Mouse (Mus musculus) intestine, embryonic 16.5 days (tissue): ENCODE results near the gene Ass1. TPM values are rescaled to one million over a fixed set of nuclear protein-coding genes. Genes with fewer than 3 reads are reported as not detected.

Experiments used
- ATAC-seq: fragments of 200-750 bp; cut with Nextera tagmentation; 2 replicates; pipeline ENCODE4 v1.8.0; 2017; ENCODE audit warnings: moderate TSS enrichment, moderate library complexity
- H3K27ac ChIP-seq: fragments of 300-500 bp; sonication (generic); 2 replicates; pipeline ENCODE4 v1.5.1; 2014; ENCODE audit warnings: mild to moderate bottlenecking, low read length
- H3K27me3 ChIP-seq: fragments of 300-500 bp; sonication (generic); replicated peaks from 2 replicates; pipeline ENCODE4 v1.6.1; 2014; ENCODE audit warnings: low read length, control low read depth, mixed read lengths; ENCODE audit not compliant: control insufficient read depth, insufficient read depth
- H3K36me3 ChIP-seq: fragments of 300-500 bp; sonication (generic); 2 replicates; pipeline ENCODE4 v1.6.1; 2014; ENCODE audit warnings: low read length, control low read depth; ENCODE audit not compliant: control insufficient read depth, insufficient read depth
- H3K4me1 ChIP-seq: fragments of 300-500 bp; sonication (generic); 2 replicates; pipeline ENCODE4 v1.6.1; 2014; ENCODE audit warnings: low read length, control low read depth, mixed read lengths; ENCODE audit not compliant: control insufficient read depth, insufficient read depth
- H3K4me2 ChIP-seq: fragments of 300-500 bp; sonication (generic); 2 replicates; pipeline ENCODE4 v1.6.1; 2014; ENCODE audit warnings: low read depth, low read length, control low read depth
- H3K4me3 ChIP-seq: fragments of 300-500 bp; sonication (generic); 2 replicates; pipeline ENCODE4 v1.5.1; 2014; ENCODE audit warnings: mild to moderate bottlenecking, low read length
- H3K9ac ChIP-seq: fragments of 300-500 bp; sonication (generic); 2 replicates; pipeline ENCODE4 v1.6.1; 2014; ENCODE audit warnings: low read depth, low read length
- H3K9me3 ChIP-seq: fragments of 300-500 bp; sonication (generic); 2 replicates; pipeline ENCODE4 v1.6.1; 2016; ENCODE audit warnings: low read length, control low read depth; ENCODE audit not compliant: control insufficient read depth
- WGBS: fragments of 180-500 bp; shearing (Covaris S2); extraction: QIAGEN DNeasy Blood & Tissue Kit; methylation state at CpG from one replicate; pipeline ENCODE4 v1.1.7; 2014; 5-methylcytosine and 5-hydroxymethylcytosine counted together
- polyA plus RNA-seq: library from polyadenylated mRNA; unstranded; fragments of >200 nt; fragmentation: Nextera tagmentation; extraction: Ambion mirVana; gene quantifications from 2 replicates; pipeline ENCODE4 v1.2.1, GENCODE M21; 2015

The Ass1 gene
- polyA plus RNA-seq, 1 experiment from 2014 or later: 374 TPM

- WGBS: 77% methylated on average over 4 of the region's 4 CpGs
These were observed 24.0 kb upstream of the Ass1 start for GRCm38 (mm10) chr2:31446036-31446435.

GRCm38 (mm10) chr2:31446456-31446855, 23.6 kb upstream of the Ass1 start:
- Histone ChIP-seq H3K4me2 (no peak overlapping the region), H3K9ac (no peak overlapping the region), H3K4me1 (peaks cover 17% of the 10 kb centered on the region), H3K27ac (no peak overlapping the region), H3K27me3 (no peaks in the 10 kb centered on the region), H3K9me3 (no peaks in the 10 kb centered on the region), H3K4me3 (no peak overlapping the region), H3K36me3 (no peaks in the 10 kb centered on the region)
- 56% methylated on average over 4 of the region's 4 CpGs for WGBS
- no peak for ATAC-seq

More at GRCm38 (mm10) chr2:31446036-31446435, 24.0 kb upstream of the Ass1 start:
- peaks cover 17% of the 10 kb centered on the region for H3K4me1 ChIP-seq
- no peak overlapping the region for H3K27ac ChIP-seq
- no peaks in the 10 kb centered on the region for H3K27me3 ChIP-seq
- H3K36me3 ChIP-seq: no peaks in the 10 kb centered on the region
- ATAC-seq: no peak
- no peak overlapping the region for H3K4me3 ChIP-seq
- H3K9me3 ChIP-seq: no peaks in the 10 kb centered on the region
- H3K4me2 ChIP-seq: no peak overlapping the region
- H3K9ac ChIP-seq: no peak overlapping the region

GRCm38 (mm10) chr2:31447536-31447935, 22.5 kb upstream of the Ass1 start:
- Histone ChIP-seq H3K9me3 (no peaks in the 10 kb centered on the region), H3K4me2 (no peak overlapping the region), H3K9ac (no peak overlapping the region), H3K27me3 (no peaks in the 10 kb centered on the region), H3K4me1 (peaks cover 21% of the 10 kb centered on the region), H3K36me3 (no peaks in the 10 kb centered on the region), H3K4me3 (no peak overlapping the region), H3K27ac (no peak overlapping the region)
- 62% methylated on average over 2 of the region's 2 CpGs for WGBS
- no peak for ATAC-seq

GRCm38 (mm10) chr2:31448756-31449440, 21.1 kb upstream of the Ass1 start:
- WGBS: 54% methylated on average over 3 of the region's 3 CpGs
- H3K9ac ChIP-seq: no peak overlapping the region
- H3K9me3 ChIP-seq: no peaks in the 10 kb centered on the region
- H3K4me1 ChIP-seq: peaks cover 33% of the 10 kb centered on the region
- no peak overlapping the region for H3K4me2 ChIP-seq
- no peaks in the 10 kb centered on the region for H3K36me3 ChIP-seq
- no peaks in the 10 kb centered on the region for H3K27me3 ChIP-seq
- H3K27ac ChIP-seq: peak overlapping the region; percentile 49
- no peak overlapping the region for H3K4me3 ChIP-seq
- no peak for ATAC-seq

- peak; percentile 19 for ATAC-seq
- H3K27ac ChIP-seq: no peak overlapping the region; the same call in 1 of the 2 replicates
- H3K4me2 ChIP-seq: no peak overlapping the region
- no peaks in the 10 kb centered on the region for H3K36me3 ChIP-seq
- WGBS: 51% methylated on average over 4 of the region's 4 CpGs
- H3K9ac ChIP-seq: no peak overlapping the region
- peaks cover 39% of the 10 kb centered on the region for H3K4me1 ChIP-seq
- H3K27me3 ChIP-seq: no peaks in the 10 kb centered on the region
- H3K9me3 ChIP-seq: no peaks in the 10 kb centered on the region
- H3K4me3 ChIP-seq: no peak overlapping the region
These were observed 20.6 kb upstream of the Ass1 start for GRCm38 (mm10) chr2:31449441-31449815.

- Histone ChIP-seq H3K36me3 (no peaks in the 10 kb centered on the region), H3K9me3 (no peaks in the 10 kb centered on the region), H3K9ac (no peak overlapping the region), H3K27me3 (no peaks in the 10 kb centered on the region), H3K27ac (no peak overlapping the region), H3K4me2 (no peak overlapping the region), H3K4me3 (no peak overlapping the region), H3K4me1 (peaks cover 43% of the 10 kb centered on the region)
- ATAC-seq: no peak
- 90% methylated on average over 4 of the region's 4 CpGs for WGBS
These were observed 20.1 kb upstream of the Ass1 start for GRCm38 (mm10) chr2:31449902-31450301.

GRCm38 (mm10) chr2:31450661-31451060, 19.3 kb upstream of the Ass1 start:
- H3K4me2 ChIP-seq: no peak overlapping the region
- H3K27me3 ChIP-seq: no peaks in the 10 kb centered on the region
- H3K4me3 ChIP-seq: no peak overlapping the region
- H3K4me1 ChIP-seq: peaks cover 43% of the 10 kb centered on the region
- no peak overlapping the region for H3K27ac ChIP-seq
- no peak for ATAC-seq
- H3K36me3 ChIP-seq: no peaks in the 10 kb centered on the region
- H3K9ac ChIP-seq: no peak overlapping the region
- WGBS: 52% methylated on average over 3 of the region's 3 CpGs
- no peaks in the 10 kb centered on the region for H3K9me3 ChIP-seq

- Histone ChIP-seq H3K27me3 (no peaks in the 10 kb centered on the region), H3K27ac (0 out of 2 replicates have a peak overlapping the region, but pooled peaks have one; percentile 3), H3K4me3 (no peak overlapping the region), H3K9me3 (no peaks in the 10 kb centered on the region), H3K4me2 (no peak overlapping the region), H3K9ac (no peak overlapping the region), H3K36me3 (no peaks in the 10 kb centered on the region), H3K4me1 (peaks cover 43% of the 10 kb centered on the region)
- no peak for ATAC-seq
- 23% methylated on average over 1 of the region's 1 CpGs for WGBS
These were observed 18.5 kb upstream of the Ass1 start for GRCm38 (mm10) chr2:31451530-31451929.

GRCm38 (mm10) chr2:31453011-31453410, 17.0 kb upstream of the Ass1 start:
- H3K4me3 ChIP-seq: no peak overlapping the region
- no peaks in the 10 kb centered on the region for H3K9me3 ChIP-seq
- no peaks in the 10 kb centered on the region for H3K36me3 ChIP-seq
- H3K27me3 ChIP-seq: no peaks in the 10 kb centered on the region
- peak overlapping the region; percentile 18; the same call in 1 of the 2 replicates for H3K4me2 ChIP-seq
- peak overlapping the region; percentile 67; the same call in 1 of the 2 replicates for H3K27ac ChIP-seq
- ATAC-seq: no peak
- peak overlapping the region; percentile 35; the same call in 1 of the 2 replicates for H3K9ac ChIP-seq
- peaks cover 43% of the 10 kb centered on the region for H3K4me1 ChIP-seq
- WGBS: 68% methylated on average over 13 of the region's 13 CpGs
